Mouse (Mus musculus) erythroblast, embryonic 14.5 days (primary cell): ENCODE results near the gene Eva1b. TPM values are rescaled to one million over a fixed set of nuclear protein-coding genes. Genes with fewer than 3 reads are reported as not detected.

Experiments
- H3K27me3 ChIP-seq: 2 replicates; pipeline ENCODE4 v1.6.1; 2012; ENCODE audit warnings: inconsistent platforms; ENCODE audit not compliant: control insufficient read depth
- H3K36me3 ChIP-seq: 2 replicates; pipeline ENCODE4 v1.6.1; 2012; ENCODE audit warnings: mild to moderate bottlenecking, inconsistent platforms; ENCODE audit not compliant: control insufficient read depth
- H3K4me1 ChIP-seq: 2 replicates; pipeline ENCODE4 v1.6.1; 2012; ENCODE audit warnings: inconsistent platforms; ENCODE audit not compliant: control insufficient read depth
- H3K4me3 ChIP-seq: replicated peaks from 2 replicates; pipeline ENCODE3; 2012; ENCODE audit warnings: moderate library complexity, mild to moderate bottlenecking, inconsistent platforms
- H3K9me3 ChIP-seq: 2 replicates; pipeline ENCODE4 v1.6.1; 2012; ENCODE audit warnings: low read length, inconsistent platforms, mixed read lengths; ENCODE audit not compliant: control insufficient read depth
- GATA1 ChIP-seq: IDR thresholded peaks from 2 replicates; pipeline ENCODE4 v1.6.1; 2012; ENCODE audit warnings: low read length, inconsistent platforms, mixed read lengths
- TAL1 ChIP-seq: IDR thresholded peaks from 3 replicates; pipeline ENCODE4 v1.6.1; 2012; ENCODE audit warnings: low read length, inconsistent platforms, mixed read lengths
- polyA plus RNA-seq: library from polyadenylated mRNA; stranded (reverse); fragments of >175 nt; gene quantifications from 2 replicates; pipeline ENCODE4 v1.2.3, GENCODE M21; 2012

Gene Eva1b
- polyA plus RNA-seq, 1 experiment = 0.22 TPM

- Histone ChIP-seq H3K9me3 (no peaks in the 10 kb centered on the region), H3K4me3 (no peak overlapping the region), H3K27me3 (no peaks in the 10 kb centered on the region), H3K4me1 (peaks cover 51% of the 10 kb centered on the region), H3K36me3 (no peaks in the 10 kb centered on the region; the same call in 1 of the 2 replicates)
- TF ChIP-seq GATA1 = no peak
- TF ChIP-seq TAL1 = no peak
Observed at GRCm38 (mm10) chr4:126108061-126108740, 39.3 kb upstream of the Eva1b start.

DNA sequence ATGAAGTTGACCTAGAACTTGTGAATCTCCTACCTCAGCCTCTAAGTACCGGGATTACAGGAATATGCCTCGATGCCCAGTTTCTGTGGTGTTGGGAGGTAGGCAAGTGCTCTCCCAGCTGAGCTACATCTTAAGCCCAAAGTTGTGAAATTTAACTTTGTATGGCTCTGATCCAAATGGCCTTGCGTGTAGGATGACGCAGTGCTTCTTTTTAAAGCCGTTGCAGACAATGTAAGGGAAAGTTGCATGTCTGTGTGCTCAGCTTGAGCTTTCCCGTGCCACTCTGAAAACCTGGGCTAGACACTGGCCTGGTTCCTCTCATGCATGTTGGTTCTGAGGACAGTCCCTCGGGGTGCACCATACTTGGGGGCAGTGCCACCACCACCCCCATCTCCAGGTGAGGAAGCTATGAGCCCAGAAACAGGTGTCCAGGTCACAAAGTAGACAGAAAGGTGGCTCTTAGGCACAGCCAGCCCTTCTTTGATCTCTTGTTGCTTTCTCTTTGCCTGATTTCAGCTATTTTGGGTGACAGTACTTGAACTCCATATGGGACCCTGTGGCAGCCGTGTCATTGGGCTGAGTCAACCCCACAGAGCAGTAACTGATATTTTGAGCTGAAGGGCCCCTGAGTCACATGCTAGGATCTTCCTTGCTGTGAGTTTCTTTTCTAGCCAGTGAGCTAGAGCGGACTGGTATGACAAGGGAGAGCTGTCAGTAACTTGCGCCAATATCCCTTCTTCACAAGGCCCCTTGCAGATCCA lies 37.8 kb upstream of the Eva1b start:
- Histone ChIP-seq H3K27me3 (no peaks in the 10 kb centered on the region), H3K36me3 (no peaks in the 10 kb centered on the region; the same call in none of the 2 replicates), H3K4me1 (peaks cover 46% of the 10 kb centered on the region), H3K9me3 (no peaks in the 10 kb centered on the region), H3K4me3 (no peak overlapping the region)
- TF ChIP-seq TAL1 = no peak
- TF ChIP-seq GATA1 = no peak

DNA sequence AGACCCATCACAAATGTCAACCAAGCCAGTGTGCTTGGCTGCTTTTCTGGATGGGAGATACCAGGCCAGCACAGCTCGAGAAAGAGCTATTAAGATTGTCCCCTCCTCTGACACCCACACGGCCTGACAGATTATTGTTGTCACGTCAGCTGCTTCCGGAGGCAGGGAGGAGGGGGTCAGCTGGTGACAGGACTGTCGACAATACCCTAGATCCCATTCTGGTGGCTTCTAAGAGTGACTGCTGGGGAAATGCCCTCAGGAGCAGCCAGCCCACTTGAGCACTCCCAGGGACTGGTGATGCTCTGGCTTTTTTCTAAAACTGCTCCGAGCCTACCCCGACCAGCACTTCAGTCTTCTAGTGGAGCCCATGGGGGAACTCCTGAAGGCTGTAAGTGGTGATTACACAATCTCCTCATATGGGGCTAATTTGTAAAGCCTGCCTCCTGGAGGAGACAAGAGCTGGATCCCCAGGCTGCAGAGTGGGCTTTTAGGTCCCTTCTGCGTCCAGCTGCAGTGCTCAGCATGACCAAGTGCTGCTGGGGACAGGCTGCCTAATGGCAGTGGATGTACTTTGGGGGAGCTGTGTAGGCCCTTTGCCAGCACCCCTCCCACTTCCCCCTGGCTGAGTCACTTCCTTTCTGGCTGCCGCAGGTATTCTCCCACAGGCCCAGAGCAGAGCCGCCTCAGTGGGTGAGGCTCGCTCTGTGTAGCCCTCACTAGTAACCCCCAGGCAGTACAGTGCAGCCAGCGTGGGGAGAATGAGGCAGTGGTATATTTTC lies 37.0 kb upstream of the Eva1b start:
- H3K4me1 ChIP-seq = peaks cover 39% of the 10 kb centered on the region
- H3K36me3 ChIP-seq = no peaks in the 10 kb centered on the region; the same call in none of the 2 replicates
- TF ChIP-seq TAL1 = no peak
- no peak for TF ChIP-seq GATA1
- H3K4me3 ChIP-seq = no peak overlapping the region
- H3K9me3 ChIP-seq = no peaks in the 10 kb centered on the region
- no peaks in the 10 kb centered on the region for H3K27me3 ChIP-seq

DNA sequence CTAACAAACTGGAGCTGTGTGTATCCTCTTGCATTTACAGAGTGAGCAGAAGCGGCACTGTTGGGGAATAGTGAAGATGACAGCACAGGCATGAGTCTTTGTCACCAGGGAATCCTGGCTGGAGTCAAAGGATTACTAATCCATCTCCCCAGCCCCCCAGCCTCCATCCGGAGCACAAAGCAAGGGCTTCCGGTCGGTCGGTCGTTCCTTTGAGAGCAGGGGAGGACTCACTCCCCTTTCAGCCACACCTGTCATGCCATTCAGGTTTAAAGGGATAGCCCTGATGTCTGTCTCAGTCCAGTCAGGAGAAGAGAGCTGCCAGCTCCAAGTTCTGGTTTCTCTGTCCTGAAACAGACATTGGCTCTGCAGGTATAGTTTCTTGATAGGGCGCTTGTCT lies 36.4 kb upstream of the Eva1b start:
- Histone ChIP-seq H3K27me3 (no peaks in the 10 kb centered on the region), H3K9me3 (no peaks in the 10 kb centered on the region), H3K36me3 (no peaks in the 10 kb centered on the region; the same call in none of the 2 replicates), H3K4me3 (no peak overlapping the region), H3K4me1 (peaks cover 34% of the 10 kb centered on the region)
- no peak for TF ChIP-seq GATA1
- no peak for TF ChIP-seq TAL1

- no peaks in the 10 kb centered on the region for H3K9me3 ChIP-seq
- H3K27me3 ChIP-seq = no peaks in the 10 kb centered on the region
- TF ChIP-seq GATA1 (no peak), TAL1 (no peak)
- no peak overlapping the region for H3K4me3 ChIP-seq
- peaks cover 10% of the 10 kb centered on the region for H3K36me3 ChIP-seq
- H3K4me1 ChIP-seq = peaks cover 30% of the 10 kb centered on the region
Observed at GRCm38 (mm10) chr4:126113243-126113642, 34.3 kb upstream of the Eva1b start.

GRCm38 (mm10) chr4:126113943-126114342 lies 33.6 kb upstream of the Eva1b start:
- Histone ChIP-seq H3K27me3 (no peaks in the 10 kb centered on the region), H3K4me3 (no peak overlapping the region), H3K36me3 (peaks cover 16% of the 10 kb centered on the region), H3K9me3 (no peaks in the 10 kb centered on the region), H3K4me1 (peaks cover 28% of the 10 kb centered on the region)
- TF ChIP-seq GATA1 (no peak), TAL1 (no peak)

- Histone ChIP-seq H3K9me3 (no peaks in the 10 kb centered on the region), H3K4me1 (peaks cover 18% of the 10 kb centered on the region), H3K4me3 (no peak overlapping the region), H3K36me3 (peaks cover 18% of the 10 kb centered on the region), H3K27me3 (no peaks in the 10 kb centered on the region)
- no peak for TF ChIP-seq TAL1
- TF ChIP-seq GATA1 = no peak
Observed at GRCm38 (mm10) chr4:126115411-126115810, 32.1 kb upstream of the Eva1b start.

- Histone ChIP-seq H3K36me3 (peaks cover 20% of the 10 kb centered on the region), H3K9me3 (no peaks in the 10 kb centered on the region), H3K4me1 (peaks cover 12% of the 10 kb centered on the region), H3K4me3 (no peak overlapping the region), H3K27me3 (no peaks in the 10 kb centered on the region)
- TF ChIP-seq TAL1 (no peak), GATA1 (no peak)
Observed at GRCm38 (mm10) chr4:126115871-126116521, 31.5 kb upstream of the Eva1b start.
